Mouse (Mus musculus): ENCODE data around the gene Rap1gap2. TPM values are rescaled to one million over a fixed set of nuclear protein-coding genes. Genes with fewer than 3 reads are reported as not detected.

Rap1gap2 gene
- polyA plus RNA-seq, 1 experiment from 2014 or later: 5.5 TPM

GRCm38 (mm10) chr11:74597283-74597989 lies 13.3 kb downstream of the Rap1gap2 start:
- Histone ChIP-seq H3K36me3 (ENCODE audit: insufficient read depth, low read length) (no peaks in the 10 kb centered on the region), H3K4me3 (ENCODE audit: low read length) (no peak overlapping the region), H3K9ac (replicated peaks; ENCODE audit: low read length) (no peak overlapping the region), H3K27ac (ENCODE audit: low read length) (no peak overlapping the region), H3K9me3 (ENCODE audit: low read length) (peaks cover 3% of the 10 kb centered on the region; the same call in 1 of the 2 replicates), H3K4me2 (replicated peaks; ENCODE audit: low read depth, low read length) (no peak overlapping the region), H3K27me3 (ENCODE audit: insufficient read depth, low read length) (peaks cover 4% of the 10 kb centered on the region; the same call in 1 of the 2 replicates), H3K4me1 (ENCODE audit: insufficient read depth, low read length) (no peaks in the 10 kb centered on the region)
- ATAC-seq (ENCODE audit: low FRiP score, low TSS enrichment): no peak
- WGBS: 72% methylated on average over 4 of the region's 4 CpGs

- Histone ChIP-seq H3K4me1 (ENCODE audit: insufficient read depth, low read length) (no peaks in the 10 kb centered on the region), H3K4me2 (replicated peaks; ENCODE audit: low read depth, low read length) (no peak overlapping the region), H3K4me3 (ENCODE audit: low read length) (no peak overlapping the region), H3K9ac (replicated peaks; ENCODE audit: low read length) (no peak overlapping the region), H3K36me3 (ENCODE audit: insufficient read depth, low read length) (no peaks in the 10 kb centered on the region), H3K27me3 (ENCODE audit: insufficient read depth, low read length) (peaks cover 55% of the 10 kb centered on the region), H3K27ac (ENCODE audit: low read length) (no peak overlapping the region), H3K9me3 (ENCODE audit: low read length) (no peaks in the 10 kb centered on the region)
- 86% methylated on average over 3 of the region's 3 CpGs for WGBS
- ATAC-seq (ENCODE audit: low FRiP score, low TSS enrichment): no peak
Observed at GRCm38 (mm10) chr11:74592246-74592645, 18.5 kb downstream of the Rap1gap2 start.

GRCm38 (mm10) chr11:74590691-74591090 lies 20.0 kb downstream of the Rap1gap2 start:
- no peaks in the 10 kb centered on the region for H3K9me3 ChIP-seq (ENCODE audit: low read length)
- H3K27me3 ChIP-seq (ENCODE audit: insufficient read depth, low read length): peaks cover 58% of the 10 kb centered on the region
- H3K36me3 ChIP-seq (ENCODE audit: insufficient read depth, low read length): no peaks in the 10 kb centered on the region
- WGBS: 36% methylated on average over 13 of the region's 13 CpGs
- no peak overlapping the region for H3K27ac ChIP-seq (ENCODE audit: low read length)
- no peak overlapping the region for H3K4me3 ChIP-seq (ENCODE audit: low read length)
- ATAC-seq (ENCODE audit: low FRiP score, low TSS enrichment): no peak
- H3K4me2 ChIP-seq (replicated peaks; ENCODE audit: low read depth, low read length): no peak overlapping the region
- H3K4me1 ChIP-seq (ENCODE audit: insufficient read depth, low read length): no peaks in the 10 kb centered on the region
- no peak overlapping the region for H3K9ac ChIP-seq (replicated peaks; ENCODE audit: low read length)

- peaks cover 58% of the 10 kb centered on the region for H3K27me3 ChIP-seq (ENCODE audit: insufficient read depth, low read length)
- no peak overlapping the region for H3K9ac ChIP-seq (replicated peaks; ENCODE audit: low read length)
- 2% methylated on average over 25 of the region's 25 CpGs for WGBS
- peak overlapping the region; percentile 57 for H3K4me2 ChIP-seq (replicated peaks; ENCODE audit: low read depth, low read length)
- H3K36me3 ChIP-seq (ENCODE audit: insufficient read depth, low read length): no peaks in the 10 kb centered on the region
- no peak overlapping the region for H3K27ac ChIP-seq (ENCODE audit: low read length)
- H3K4me1 ChIP-seq (ENCODE audit: insufficient read depth, low read length): no peaks in the 10 kb centered on the region
- ATAC-seq (ENCODE audit: low FRiP score, low TSS enrichment): no peak
- peak overlapping the region; percentile 42 for H3K4me3 ChIP-seq (ENCODE audit: low read length)
- no peaks in the 10 kb centered on the region for H3K9me3 ChIP-seq (ENCODE audit: low read length)
Observed at GRCm38 (mm10) chr11:74590239-74590596, 20.5 kb downstream of the Rap1gap2 start.

- no peak overlapping the region for H3K9ac ChIP-seq (replicated peaks; ENCODE audit: low read length)
- no peaks in the 10 kb centered on the region for H3K9me3 ChIP-seq (ENCODE audit: low read length)
- H3K27ac ChIP-seq (ENCODE audit: low read length): no peak overlapping the region
- H3K4me2 ChIP-seq (replicated peaks; ENCODE audit: low read depth, low read length): peak overlapping the region; percentile 57
- H3K27me3 ChIP-seq (ENCODE audit: insufficient read depth, low read length): peaks cover 58% of the 10 kb centered on the region
- 2% methylated on average over 65 of the region's 66 CpGs for WGBS
- H3K36me3 ChIP-seq (ENCODE audit: insufficient read depth, low read length): no peaks in the 10 kb centered on the region
- no peak for ATAC-seq (ENCODE audit: low FRiP score, low TSS enrichment)
- peak overlapping the region; percentile 42 for H3K4me3 ChIP-seq (ENCODE audit: low read length)
- no peaks in the 10 kb centered on the region for H3K4me1 ChIP-seq (ENCODE audit: insufficient read depth, low read length)
Observed at GRCm38 (mm10) chr11:74589401-74590238, 21.1 kb downstream of the Rap1gap2 start.

- Histone ChIP-seq H3K9ac (replicated peaks; ENCODE audit: low read length) (no peak overlapping the region), H3K9me3 (ENCODE audit: low read length) (no peaks in the 10 kb centered on the region), H3K4me2 (replicated peaks; ENCODE audit: low read depth, low read length) (no peak overlapping the region), H3K27me3 (ENCODE audit: insufficient read depth, low read length) (peaks cover 43% of the 10 kb centered on the region), H3K27ac (ENCODE audit: low read length) (no peak overlapping the region), H3K4me3 (ENCODE audit: low read length) (no peak overlapping the region), H3K4me1 (ENCODE audit: insufficient read depth, low read length) (no peaks in the 10 kb centered on the region), H3K36me3 (ENCODE audit: insufficient read depth, low read length) (no peaks in the 10 kb centered on the region)
- ATAC-seq (ENCODE audit: low FRiP score, low TSS enrichment): no peak
- 67% methylated on average over 5 of the region's 5 CpGs for WGBS
Observed at GRCm38 (mm10) chr11:74586401-74586800, 24.3 kb downstream of the Rap1gap2 start.

GRCm38 (mm10) chr11:74584946-74585723 lies 25.6 kb downstream of the Rap1gap2 start:
- ATAC-seq (ENCODE audit: low FRiP score, low TSS enrichment): 0 out of 2 replicates have a peak, but pooled peaks have one; percentile 27
- WGBS: 60% methylated on average over 10 of the region's 10 CpGs
- H3K4me3 ChIP-seq (ENCODE audit: low read length): no peak overlapping the region

GRCm38 (mm10) chr11:74583824-74584349 lies 26.8 kb downstream of the Rap1gap2 start:
- Histone ChIP-seq H3K9me3 (ENCODE audit: low read length) (no peaks in the 10 kb centered on the region), H3K4me2 (replicated peaks; ENCODE audit: low read depth, low read length) (no peak overlapping the region), H3K4me1 (ENCODE audit: insufficient read depth, low read length) (no peaks in the 10 kb centered on the region), H3K27ac (ENCODE audit: low read length) (no peak overlapping the region), H3K9ac (replicated peaks; ENCODE audit: low read length) (no peak overlapping the region), H3K4me3 (ENCODE audit: low read length) (no peak overlapping the region), H3K36me3 (ENCODE audit: insufficient read depth, low read length) (no peaks in the 10 kb centered on the region), H3K27me3 (ENCODE audit: insufficient read depth, low read length) (peaks cover 18% of the 10 kb centered on the region)
- WGBS: 77% methylated on average over 7 of the region's 7 CpGs
- ATAC-seq (ENCODE audit: low FRiP score, low TSS enrichment): no peak

More at GRCm38 (mm10) chr11:74584946-74585723, 25.6 kb downstream of the Rap1gap2 start:
- Histone ChIP-seq H3K27ac (ENCODE audit: low read length) (no peak overlapping the region), H3K36me3 (ENCODE audit: insufficient read depth, low read length) (no peaks in the 10 kb centered on the region), H3K4me2 (replicated peaks; ENCODE audit: low read depth, low read length) (no peak overlapping the region), H3K4me1 (ENCODE audit: insufficient read depth, low read length) (no peaks in the 10 kb centered on the region), H3K9ac (replicated peaks; ENCODE audit: low read length) (no peak overlapping the region), H3K9me3 (ENCODE audit: low read length) (no peaks in the 10 kb centered on the region), H3K27me3 (ENCODE audit: insufficient read depth, low read length) (peaks cover 31% of the 10 kb centered on the region)

- Histone ChIP-seq H3K27ac (ENCODE audit: low read length) (no peak overlapping the region), H3K27me3 (ENCODE audit: insufficient read depth, low read length) (peaks cover 4% of the 10 kb centered on the region; the same call in 1 of the 2 replicates), H3K9ac (replicated peaks; ENCODE audit: low read length) (no peak overlapping the region), H3K4me3 (ENCODE audit: low read length) (no peak overlapping the region), H3K4me1 (ENCODE audit: insufficient read depth, low read length) (no peaks in the 10 kb centered on the region), H3K4me2 (replicated peaks; ENCODE audit: low read depth, low read length) (no peak overlapping the region), H3K36me3 (ENCODE audit: insufficient read depth, low read length) (no peaks in the 10 kb centered on the region), H3K9me3 (ENCODE audit: low read length) (no peaks in the 10 kb centered on the region)
- no peak for ATAC-seq (ENCODE audit: low FRiP score, low TSS enrichment)
- WGBS: 86% methylated on average over 3 of the region's 3 CpGs
Observed at GRCm38 (mm10) chr11:74582464-74582863, 28.3 kb downstream of the Rap1gap2 start.
